Mouse (Mus musculus) large intestine, adult 2 months (tissue): ENCODE data around the gene Pdcd5. TPM values are rescaled to one million over a fixed set of nuclear protein-coding genes. Genes with fewer than 3 reads are reported as not detected.

Experiments used
- DNase-seq: peaks from one replicate; pipeline ENCODE4 v3.0.0-alpha.2; 2012; ENCODE audit warnings: low read depth, low spot score
- WGBS: fragments of 180-500 bp; shearing (Covaris S2); methylation state at CpG from one replicate; pipeline ENCODE4 v1.1.7; 2018; 5-methylcytosine and 5-hydroxymethylcytosine counted together
- polyA plus RNA-seq: library from polyadenylated mRNA; depleted of rRNA; stranded (reverse); fragments of >200 nt; gene quantifications from 2 replicates; pipeline ENCODE4 v1.2.3, GENCODE M21; 2012; rRNA removed

Pdcd5 gene
- polyA plus RNA-seq = 23.5 and 36.9 TPM in 2 replicates

GRCm38 (mm10) chr7:35647101-35647698, at the start of gene Pdcd5:
Gene Pdcd5, minus strand, starts transcription at chr7:35647521.
- WGBS = under 1% methylated on average over 64 of the region's 64 CpGs
- DNase-seq = peak; percentile 76

DNA sequence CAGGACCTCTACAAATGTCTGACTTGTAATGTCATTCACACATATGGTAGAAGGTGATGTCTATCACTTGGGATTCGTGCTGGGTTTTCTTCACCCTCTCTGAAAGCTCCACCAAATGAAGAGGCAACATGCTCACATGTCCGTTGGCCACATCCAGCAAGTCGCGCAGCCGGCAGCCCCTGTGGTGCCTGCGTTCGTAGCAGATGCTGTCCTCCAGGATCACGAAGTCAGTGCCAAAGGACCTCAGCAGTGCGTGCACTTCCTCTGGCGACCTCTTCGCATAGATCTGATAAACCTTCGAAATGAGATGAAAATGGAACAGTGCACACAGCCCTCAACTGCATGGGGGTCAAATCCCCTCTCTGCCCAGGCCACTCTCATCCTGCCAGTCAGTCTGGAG, 45.3 kb upstream of the Pdcd5 start:
- WGBS = 95% methylated on average over 12 of the region's 12 CpGs
- DNase-seq = no peak

- WGBS = 84% methylated on average over 14 of the region's 14 CpGs
- DNase-seq = no peak
Measured at GRCm38 (mm10) chr7:35692117-35692516, 44.8 kb upstream of the Pdcd5 start.

DNA sequence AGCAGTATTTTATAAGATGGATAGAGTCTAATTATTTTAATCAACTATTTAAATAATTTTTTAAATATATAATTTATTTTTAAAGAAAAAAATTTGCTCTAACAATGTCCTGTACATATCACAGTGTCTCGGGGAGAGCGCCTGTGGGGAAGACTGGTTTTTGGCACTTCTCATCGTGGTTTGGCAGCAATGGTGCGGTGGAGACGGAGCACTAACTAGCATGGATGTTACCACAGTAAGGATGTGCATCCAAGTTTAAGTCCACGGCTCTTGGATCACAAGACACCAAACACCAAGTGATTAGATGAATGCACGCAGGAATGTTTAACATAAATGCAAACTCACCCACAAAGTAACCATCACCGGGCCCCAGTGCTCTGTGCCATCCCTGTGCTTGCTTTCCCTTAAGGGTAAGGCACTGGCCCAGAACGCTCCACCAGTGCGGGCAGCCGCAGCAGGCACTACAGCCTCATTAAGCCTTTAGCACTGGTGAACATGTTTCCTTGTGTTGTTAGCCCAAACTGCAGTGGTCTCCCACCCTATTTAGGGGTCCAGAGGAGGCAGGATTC, 41.5 kb upstream of the Pdcd5 start:
- 93% methylated on average over 11 of the region's 11 CpGs for WGBS

GRCm38 (mm10) chr7:35688276-35688675, 41.0 kb upstream of the Pdcd5 start:
- 79% methylated on average over 9 of the region's 9 CpGs for WGBS
- DNase-seq = no peak

More for the DNA sequence above, 41.5 kb upstream of the Pdcd5 start:
- no peak for DNase-seq

- whole genome bisulfite sequencing = 37% methylated on average over 10 of the region's 10 CpGs
- DNase-seq = no peak
Measured at GRCm38 (mm10) chr7:35687229-35687628, 39.9 kb upstream of the Pdcd5 start.

DNA sequence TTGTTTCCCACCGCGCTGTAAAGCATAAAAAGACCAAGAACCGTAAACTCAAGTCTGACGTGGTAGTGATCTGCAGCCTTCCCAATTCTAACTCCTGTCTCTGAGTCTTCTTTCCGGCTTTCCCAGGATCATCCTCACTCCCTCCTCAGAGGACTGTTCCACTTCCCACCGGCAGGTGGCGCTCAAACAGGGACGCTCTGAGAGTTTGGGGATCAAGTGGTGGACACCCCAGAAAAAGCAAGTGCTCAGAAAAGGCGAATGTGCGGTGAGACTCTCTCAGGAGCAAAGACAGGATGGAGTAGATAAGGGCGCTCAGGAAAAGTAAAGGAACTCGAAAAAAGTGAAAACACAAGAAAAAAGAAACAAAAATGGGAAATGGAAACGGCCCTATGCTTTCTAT, 39.4 kb upstream of the Pdcd5 start:
- peak; percentile 19 for DNase-seq
- 27% methylated on average over 13 of the region's 13 CpGs for WGBS

- 68% methylated on average over 11 of the region's 11 CpGs for WGBS
- no peak for DNase-seq
Measured at GRCm38 (mm10) chr7:35686216-35686615, 38.9 kb upstream of the Pdcd5 start.

DNA sequence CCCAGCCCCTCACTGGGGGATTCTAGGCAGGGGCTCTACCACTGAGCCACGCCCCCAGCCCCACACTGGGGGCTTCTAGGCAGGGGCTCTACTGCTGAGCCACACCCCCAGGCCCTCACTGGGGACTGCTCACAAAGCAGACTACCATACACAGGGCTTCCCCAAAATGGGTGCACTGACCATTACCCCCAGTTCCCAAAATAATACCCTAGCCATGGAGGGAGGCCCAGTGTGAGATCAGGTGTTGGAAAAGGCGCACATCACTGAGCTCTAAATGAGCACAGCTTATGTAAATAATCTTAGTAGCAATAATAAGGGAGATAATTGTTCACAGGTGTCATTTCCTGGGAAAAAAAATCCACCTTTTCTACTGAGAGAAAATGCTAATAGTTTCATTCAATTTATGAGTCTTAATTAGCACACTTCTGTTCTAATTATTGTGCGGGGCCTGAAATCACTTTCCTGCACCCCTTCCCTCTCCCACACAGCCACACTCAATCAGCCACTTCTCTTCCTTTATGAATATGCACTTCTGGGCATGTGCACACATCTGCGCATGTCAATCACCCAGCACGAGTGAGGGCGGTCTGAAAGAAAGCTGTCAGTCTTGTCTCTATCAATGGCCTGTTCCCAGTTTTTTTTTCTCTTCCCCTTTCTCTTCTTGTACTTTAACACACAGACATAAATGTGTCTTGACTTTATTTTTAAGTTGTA, 36.2 kb upstream of the Pdcd5 start:
- no peak for DNase-seq
- 70% methylated on average over 6 of the region's 6 CpGs for WGBS

GRCm38 (mm10) chr7:35681559-35681958, 34.2 kb upstream of the Pdcd5 start:
- 75% methylated on average over 3 of the region's 3 CpGs for WGBS
- no peak for DNase-seq

GRCm38 (mm10) chr7:35678976-35679375, 31.7 kb upstream of the Pdcd5 start:
- no peak for DNase-seq
- WGBS = 78% methylated on average over 4 of the region's 4 CpGs

- 61% methylated on average over 18 of the region's 18 CpGs for WGBS
Measured at GRCm38 (mm10) chr7:35668066-35669041, 21.0 kb upstream of the Pdcd5 start.

DNA sequence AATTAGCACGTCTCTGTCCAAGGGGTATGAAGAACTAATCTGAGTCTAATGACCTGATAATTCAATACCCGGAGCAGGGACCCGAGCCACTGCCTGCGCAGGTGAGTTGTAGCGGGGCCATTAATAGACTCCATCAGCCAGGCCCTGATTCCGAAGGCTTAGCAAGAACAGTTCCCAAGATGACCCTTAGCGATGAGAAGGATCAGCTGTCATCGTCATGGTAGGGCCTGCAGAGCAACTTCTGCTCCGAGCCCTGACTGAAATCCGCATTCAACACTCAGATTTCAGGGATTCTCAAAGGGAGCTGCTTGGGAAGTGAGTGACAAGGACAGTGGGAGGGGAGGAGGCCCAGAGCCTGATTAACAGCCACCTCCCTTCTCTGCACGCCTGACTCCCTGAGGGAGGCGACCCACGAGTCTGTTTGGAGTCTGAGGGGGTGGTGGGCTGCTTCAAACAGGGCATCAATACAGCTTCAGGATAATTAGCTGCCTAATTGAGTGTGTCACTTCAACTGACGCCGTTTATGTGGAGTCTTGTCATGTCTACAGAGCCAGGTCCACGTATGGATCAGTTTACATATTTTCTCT, 16.6 kb upstream of the Pdcd5 start:
- WGBS = 69% methylated on average over 16 of the region's 16 CpGs
- no peak for DNase-seq

More at GRCm38 (mm10) chr7:35668066-35669041, 21.0 kb upstream of the Pdcd5 start:
- DNase-seq = no peak

DNA sequence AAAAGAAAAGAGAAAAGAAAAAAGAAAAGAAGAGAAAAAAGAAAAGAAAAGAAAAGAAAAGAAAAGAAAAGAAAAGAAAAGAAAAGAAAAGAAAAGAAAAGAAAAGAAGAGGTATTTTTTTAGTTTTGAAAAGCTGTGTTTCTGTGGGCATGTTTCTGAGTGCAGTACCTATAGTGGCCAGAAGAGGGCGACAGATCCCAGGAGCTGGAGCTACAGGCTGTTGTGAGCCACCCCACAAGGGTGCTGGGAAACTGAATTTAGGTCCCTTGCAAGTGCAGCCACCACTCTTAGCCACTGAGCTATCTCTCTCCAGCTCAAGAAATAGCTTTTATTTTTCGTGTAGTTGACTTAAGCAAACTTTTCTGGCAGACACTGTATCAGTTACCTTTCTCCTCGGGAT, 11.9 kb upstream of the Pdcd5 start:
- WGBS = 53% methylated on average over 3 of the region's 3 CpGs
- no peak for DNase-seq

DNA sequence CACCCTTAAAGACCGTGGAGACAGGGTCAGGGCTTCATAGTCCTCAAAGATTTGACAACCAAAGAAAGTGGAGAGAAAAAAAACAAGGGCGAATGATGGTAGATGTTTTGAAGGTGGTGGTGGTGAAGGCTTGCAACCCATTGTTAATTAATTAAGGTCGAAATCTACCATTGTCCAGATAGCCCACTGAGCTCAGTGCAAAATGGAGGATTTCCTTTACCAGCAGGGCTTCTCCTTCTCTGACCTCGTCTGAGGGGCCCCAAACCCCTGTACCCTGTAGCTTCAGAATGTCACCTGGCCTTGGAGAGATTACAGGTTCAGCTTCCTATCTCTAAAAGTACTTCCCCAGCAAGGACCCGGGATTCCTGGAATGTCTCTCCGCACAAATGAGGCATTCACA, 10.5 kb upstream of the Pdcd5 start:
- DNase-seq = no peak
- WGBS = 61% methylated on average over 6 of the region's 6 CpGs

DNA sequence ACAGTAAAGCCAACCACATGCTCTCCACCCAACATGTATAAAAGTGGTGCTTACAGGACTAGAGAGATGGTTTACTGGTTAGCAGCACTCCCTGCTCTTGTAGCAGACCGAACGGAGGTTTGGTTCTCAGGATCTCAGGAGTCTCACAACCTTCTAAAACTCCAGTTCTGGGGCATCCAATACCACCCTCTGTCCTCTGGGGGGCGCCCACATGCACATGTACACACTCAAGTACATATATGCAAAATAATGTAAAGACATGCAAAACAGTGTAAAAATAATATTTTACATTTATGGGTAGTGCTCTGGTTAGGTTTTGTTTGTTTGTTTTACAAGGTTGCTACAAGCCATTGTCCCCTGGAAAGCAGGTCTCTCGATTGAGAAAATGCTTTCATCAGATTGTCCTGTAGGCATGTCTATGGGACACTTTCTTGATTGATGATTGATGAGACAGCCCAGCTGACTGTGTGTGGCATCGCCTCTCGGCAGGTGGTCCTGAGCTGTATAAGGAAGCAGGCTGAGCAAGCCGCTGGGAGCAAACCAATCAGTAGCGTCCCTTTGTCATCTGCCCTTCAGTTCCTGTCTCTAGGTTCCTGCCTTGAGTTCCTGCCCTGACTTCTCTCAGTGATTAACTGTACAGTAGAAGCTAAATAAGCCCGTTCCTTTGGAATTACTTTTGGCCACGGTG, 4.4 kb upstream of the Pdcd5 start:
- no peak for DNase-seq
- 78% methylated on average over 10 of the region's 10 CpGs for WGBS

DNA sequence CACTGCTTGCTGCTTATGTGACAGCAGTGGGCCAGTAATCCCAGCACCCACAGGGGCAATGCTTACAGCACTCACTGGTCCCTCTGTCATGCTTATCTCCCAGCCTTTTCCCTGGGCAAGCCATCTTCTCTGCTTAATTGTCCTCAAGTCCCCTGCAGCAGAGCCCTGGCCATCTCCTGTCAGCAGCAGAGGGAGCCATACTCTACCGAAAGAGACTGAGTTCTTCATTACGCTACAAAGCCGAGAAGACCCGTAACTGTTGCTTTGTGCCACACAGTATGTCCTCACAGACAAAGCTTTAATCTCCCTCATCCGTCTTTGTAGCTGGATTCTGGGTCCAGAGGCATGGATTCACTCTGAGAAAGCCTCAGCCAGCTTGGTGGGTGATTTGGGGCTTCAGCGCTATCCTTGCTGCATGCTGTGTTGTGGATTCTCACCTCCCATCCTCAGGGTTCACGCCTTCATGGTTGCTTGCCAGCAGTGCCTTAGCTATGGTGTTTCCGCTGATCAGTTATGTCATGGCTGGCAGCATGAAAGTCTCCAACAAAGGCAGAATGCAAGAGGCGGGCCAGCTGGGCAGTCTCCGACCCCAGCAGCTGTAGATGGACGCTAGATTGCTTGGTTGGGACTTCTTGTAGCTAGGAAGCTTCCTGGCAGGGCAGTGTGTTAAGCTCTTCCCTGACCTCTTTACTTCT, 3.5 kb upstream of the Pdcd5 start:
- WGBS = 71% methylated on average over 11 of the region's 11 CpGs
- DNase-seq = no peak

- WGBS = 35% methylated on average over 3 of the region's 3 CpGs
- no peak for DNase-seq
Measured at GRCm38 (mm10) chr7:35649071-35649470, 1.8 kb upstream of the Pdcd5 start.
